Mouse (Mus musculus) hindbrain, postnatal 0 days (tissue): ENCODE data around the gene Khnyn. TPM values are rescaled to one million over a fixed set of nuclear protein-coding genes. Genes with fewer than 3 reads are reported as not detected.

Source experiments
- ATAC-seq: fragments of 200-750 bp; cut with Nextera tagmentation; 2 replicates; pipeline ENCODE4 v1.8.0; 2017; ENCODE audit warnings: mild to moderate bottlenecking, moderate TSS enrichment, moderate library complexity
- DNase-seq: peaks from one replicate; pipeline ENCODE4 v3.0.0-alpha.2; 2015; ENCODE audit warnings: low spot score
- H3K27ac ChIP-seq: fragments of 300-500 bp; sonication (generic); 2 replicates; pipeline ENCODE4 v1.5.1; 2014; ENCODE audit warnings: mild to moderate bottlenecking
- H3K27me3 ChIP-seq: fragments of 300-500 bp; sonication (generic); 2 replicates; pipeline ENCODE4 v1.6.1; 2014; ENCODE audit warnings: low read length, mixed read lengths; ENCODE audit not compliant: insufficient read depth
- H3K36me3 ChIP-seq: fragments of 300-500 bp; sonication (generic); 2 replicates; pipeline ENCODE4 v1.6.1; 2014; ENCODE audit warnings: low read length, mixed read lengths; ENCODE audit not compliant: insufficient read depth
- H3K4me1 ChIP-seq: fragments of 300-500 bp; sonication (generic); 2 replicates; pipeline ENCODE4 v1.6.1; 2014; ENCODE audit warnings: antibody characterized with exemption, low read length, mixed read lengths; ENCODE audit not compliant: insufficient read depth
- H3K4me2 ChIP-seq: fragments of 300-500 bp; sonication (generic); 2 replicates; pipeline ENCODE4 v1.6.1; 2014; ENCODE audit warnings: low read depth, mild to moderate bottlenecking, low read length, moderate library complexity, mixed read lengths
- H3K4me3 ChIP-seq: fragments of 300-500 bp; sonication (generic); 2 replicates; pipeline ENCODE4 v1.5.1; 2014; ENCODE audit warnings: low read length
- H3K9ac ChIP-seq: fragments of 300-500 bp; sonication (generic); replicated peaks from 2 replicates; pipeline ENCODE4 v1.6.1; 2014; ENCODE audit warnings: mild to moderate bottlenecking, low read length, moderate library complexity, mixed read lengths
- H3K9me3 ChIP-seq: fragments of 300-500 bp; sonication (generic); 2 replicates; pipeline ENCODE4 v1.6.1; 2016; ENCODE audit warnings: low read length, mixed read lengths
- CTCF ChIP-seq: IDR thresholded peaks from 2 replicates; pipeline ENCODE4 v1.5.1; 2016; ENCODE audit warnings: antibody characterized with exemption, control low read depth, low read depth
- WGBS: fragments of 180-500 bp; shearing (Covaris S2); extraction: QIAGEN DNeasy Blood & Tissue Kit; methylation state at CpG from one replicate; pipeline ENCODE4 v1.1.7; 2014; 5-methylcytosine and 5-hydroxymethylcytosine counted together
- polyA plus RNA-seq: library from polyadenylated mRNA; unstranded; fragments of >200 nt; fragmentation: Nextera tagmentation; extraction: Ambion mirVana; gene quantifications from 2 replicates; pipeline ENCODE4 v1.2.1, GENCODE M21; 2015
- total RNA-seq: library from RNA; depleted of rRNA; stranded (reverse); fragments of >200 nt; gene quantifications from 2 replicates; pipeline ENCODE4 v1.2.3, GENCODE M21; 2014

Gene Khnyn
- total and polyA plus RNA-seq, 2 experiments from 2014 or later: 7.1 to 17.9 TPM

DNA sequence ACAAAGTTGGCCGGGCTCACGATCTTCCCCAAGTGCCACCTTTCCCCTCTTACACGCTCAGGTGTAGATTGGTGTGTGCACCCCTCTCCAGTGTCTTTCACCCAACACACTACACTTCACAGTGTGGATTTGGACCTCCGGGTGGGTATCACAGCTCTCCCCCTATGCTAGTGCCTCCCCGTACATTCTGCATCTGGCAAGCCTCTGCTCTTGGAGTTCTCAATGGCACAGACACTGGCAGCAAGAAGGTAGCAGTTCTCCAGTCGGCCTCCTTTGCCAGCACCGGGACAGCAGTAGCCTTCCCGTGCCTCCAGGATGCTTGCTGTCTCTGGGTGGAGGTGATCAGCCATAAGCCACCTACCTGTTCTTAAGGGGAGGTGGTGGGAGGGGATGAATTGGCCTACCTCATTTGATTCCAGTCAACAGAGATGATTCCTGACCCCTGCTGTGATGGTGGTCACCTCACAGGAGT, 11.5 kb upstream of the Khnyn start:
- DNase-seq (no peak), ATAC-seq (peak; percentile 30)
- H3K9ac ChIP-seq: peak overlapping the region; percentile 22; the same call in 1 of the 2 replicates
- no peaks in the 10 kb centered on the region for H3K4me1 ChIP-seq
- 76% methylated on average over 8 of the region's 8 CpGs for whole genome bisulfite sequencing
- H3K27me3 ChIP-seq: no peaks in the 10 kb centered on the region
- no peaks in the 10 kb centered on the region for H3K9me3 ChIP-seq
- H3K36me3 ChIP-seq: peaks cover 31% of the 10 kb centered on the region
- H3K4me2 ChIP-seq: no peak overlapping the region
- H3K27ac ChIP-seq: peak overlapping the region; percentile 57; the same call in 1 of the 2 replicates
- TF ChIP-seq CTCF: no peak
- no peak overlapping the region for H3K4me3 ChIP-seq

DNA sequence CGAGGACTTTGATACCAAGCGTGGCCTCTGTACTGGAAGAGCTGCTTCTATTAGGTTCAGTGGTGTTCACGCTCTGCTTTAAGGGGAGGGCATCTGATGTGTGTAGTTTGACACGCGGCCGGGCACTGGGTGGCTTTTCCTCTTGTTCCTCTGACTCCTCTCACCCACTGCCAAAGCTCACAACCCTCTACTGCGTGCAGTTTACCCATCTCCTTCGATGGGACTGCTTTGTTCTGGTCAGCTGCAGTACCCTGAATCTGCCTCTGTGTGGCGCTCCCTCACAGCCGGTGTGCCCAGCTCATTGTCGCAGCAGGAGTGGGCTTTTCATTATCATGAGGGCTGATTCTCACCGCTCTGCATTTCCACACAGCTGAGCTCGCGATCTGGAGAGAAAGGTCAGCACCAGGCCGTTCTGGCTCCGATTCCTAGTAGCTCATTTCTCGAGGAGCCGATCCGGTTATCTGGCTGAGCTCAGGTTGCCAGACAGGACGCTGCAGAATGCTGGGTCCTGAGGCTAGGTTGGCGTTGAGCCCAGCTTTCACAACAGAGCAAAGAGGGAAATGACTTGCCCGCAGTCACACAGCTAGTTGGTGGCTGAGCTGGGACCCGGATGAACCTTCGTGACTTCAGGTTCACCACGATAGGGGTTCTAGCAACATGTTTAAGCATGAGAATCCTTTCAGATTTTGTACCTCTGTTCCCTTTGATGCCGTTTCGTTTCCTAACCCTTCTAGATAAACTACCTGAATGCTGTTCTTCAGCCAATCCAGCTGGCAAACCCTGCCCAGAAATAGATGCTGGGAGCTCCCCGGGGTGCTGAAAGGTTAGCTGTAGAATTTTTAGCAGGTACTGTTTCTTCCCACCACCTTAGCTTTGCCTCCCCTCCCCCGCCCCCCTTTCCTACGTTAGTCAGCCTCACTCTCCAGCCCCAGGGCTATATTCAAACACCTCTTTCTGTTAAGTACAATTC, 10.7 kb upstream of the Khnyn start:
- no peaks in the 10 kb centered on the region for H3K27me3 ChIP-seq
- 15% methylated on average over 30 of the region's 30 CpGs for WGBS
- peak overlapping the region; percentile 22; the same call in 1 of the 2 replicates for H3K9ac ChIP-seq
- H3K4me3 ChIP-seq: peak overlapping the region; percentile 10; the same call in 1 of the 2 replicates
- peak; percentile 70 for ATAC-seq
- H3K4me1 ChIP-seq: no peaks in the 10 kb centered on the region
- peak overlapping the region; percentile 57 for H3K27ac ChIP-seq
- peak; percentile 99 for TF ChIP-seq CTCF
- peak overlapping the region; percentile 42 for H3K4me2 ChIP-seq
- peak; percentile 88 for DNase-seq
- no peaks in the 10 kb centered on the region for H3K9me3 ChIP-seq
- H3K36me3 ChIP-seq: peaks cover 31% of the 10 kb centered on the region

GRCm38 (mm10) chr14:55877469-55878315, 7.1 kb upstream of the Khnyn start:
- H3K9me3 ChIP-seq: no peaks in the 10 kb centered on the region
- DNase-seq: no peak
- ATAC-seq: no peak
- no peak overlapping the region for H3K4me2 ChIP-seq
- H3K27ac ChIP-seq: no peak overlapping the region
- no peak for TF ChIP-seq CTCF
- no peaks in the 10 kb centered on the region for H3K27me3 ChIP-seq
- no peak overlapping the region for H3K9ac ChIP-seq
- no peak overlapping the region for H3K4me3 ChIP-seq
- no peaks in the 10 kb centered on the region for H3K4me1 ChIP-seq
- no peaks in the 10 kb centered on the region for H3K36me3 ChIP-seq
- 31% methylated on average over 14 of the region's 14 CpGs for WGBS

- Histone ChIP-seq H3K9me3 (no peaks in the 10 kb centered on the region), H3K27ac (no peak overlapping the region), H3K9ac (no peak overlapping the region), H3K4me1 (no peaks in the 10 kb centered on the region), H3K27me3 (no peaks in the 10 kb centered on the region), H3K4me2 (no peak overlapping the region), H3K4me3 (no peak overlapping the region), H3K36me3 (no peaks in the 10 kb centered on the region)
- DNase-seq (no peak), ATAC-seq (no peak)
- 23% methylated on average over 7 of the region's 7 CpGs for WGBS
- TF ChIP-seq CTCF: peak; percentile 34; the same call in 1 of the 2 replicates
Measured at GRCm38 (mm10) chr14:55878316-55878940, 6.3 kb upstream of the Khnyn start.

DNA sequence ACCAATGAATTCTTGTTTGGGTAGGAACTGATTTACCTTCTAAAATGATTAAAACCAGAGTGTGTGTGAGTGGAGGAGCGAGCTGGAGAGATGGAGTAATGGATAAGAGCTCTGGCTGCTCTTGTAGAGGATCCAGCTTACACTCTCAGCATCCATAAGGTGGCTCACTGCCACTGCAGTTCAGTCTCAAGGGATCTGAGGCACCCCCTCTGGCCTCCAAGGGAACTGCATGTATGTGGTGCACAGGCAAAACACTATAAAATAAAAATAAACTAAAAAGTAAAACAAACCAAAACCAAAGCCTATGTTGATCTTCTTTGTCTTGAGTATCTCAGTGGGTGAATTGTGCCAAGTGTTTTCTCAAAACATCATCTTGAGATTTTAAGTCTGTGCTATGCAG, 5.1 kb upstream of the Khnyn start:
- no peaks in the 10 kb centered on the region for H3K9me3 ChIP-seq
- DNase-seq (peak; percentile 84), ATAC-seq (peak; percentile 66)
- no peaks in the 10 kb centered on the region for H3K4me1 ChIP-seq
- no peak overlapping the region for H3K4me3 ChIP-seq
- peak; percentile 84 for TF ChIP-seq CTCF
- 39% methylated on average over 1 of the region's 1 CpGs for WGBS
- H3K9ac ChIP-seq: no peak overlapping the region
- no peaks in the 10 kb centered on the region for H3K27me3 ChIP-seq
- no peak overlapping the region for H3K27ac ChIP-seq
- H3K36me3 ChIP-seq: no peaks in the 10 kb centered on the region
- no peak overlapping the region for H3K4me2 ChIP-seq

DNA sequence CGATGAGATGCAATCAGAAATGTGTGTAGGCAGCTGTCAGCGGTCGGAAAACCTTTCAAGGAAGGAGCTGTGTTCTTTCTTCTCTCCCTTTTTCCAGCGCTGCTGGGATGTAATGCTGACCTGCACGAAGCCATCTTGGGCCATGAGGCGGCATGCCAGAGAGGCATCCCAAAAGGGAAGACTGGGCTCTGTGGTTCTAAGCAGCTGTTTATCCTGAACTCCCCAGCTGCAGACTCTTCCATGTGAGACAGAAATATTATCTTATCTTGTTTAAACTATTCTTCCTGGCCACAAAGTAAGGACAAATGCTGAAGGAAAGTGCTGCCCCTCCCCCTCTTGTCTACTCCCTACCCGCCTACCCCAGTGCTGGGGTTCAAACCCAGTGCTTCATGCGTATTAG, 3.8 kb upstream of the Khnyn start:
- Histone ChIP-seq H3K27ac (no peak overlapping the region), H3K9ac (no peak overlapping the region), H3K9me3 (no peaks in the 10 kb centered on the region), H3K36me3 (no peaks in the 10 kb centered on the region), H3K27me3 (no peaks in the 10 kb centered on the region), H3K4me1 (no peaks in the 10 kb centered on the region), H3K4me3 (no peak overlapping the region), H3K4me2 (no peak overlapping the region)
- TF ChIP-seq CTCF: no peak
- no peak for ATAC-seq
- DNase-seq: no peak
- WGBS: 79% methylated on average over 8 of the region's 8 CpGs
